Mouse (Mus musculus): ENCODE data around the gene Amd1. TPM values are rescaled to one million over a fixed set of nuclear protein-coding genes. Genes with fewer than 3 reads are reported as not detected.

Gene Amd1
- total RNA-seq, 2 experiments from 2014 or later = 48.8 to 53.7 TPM

DNA sequence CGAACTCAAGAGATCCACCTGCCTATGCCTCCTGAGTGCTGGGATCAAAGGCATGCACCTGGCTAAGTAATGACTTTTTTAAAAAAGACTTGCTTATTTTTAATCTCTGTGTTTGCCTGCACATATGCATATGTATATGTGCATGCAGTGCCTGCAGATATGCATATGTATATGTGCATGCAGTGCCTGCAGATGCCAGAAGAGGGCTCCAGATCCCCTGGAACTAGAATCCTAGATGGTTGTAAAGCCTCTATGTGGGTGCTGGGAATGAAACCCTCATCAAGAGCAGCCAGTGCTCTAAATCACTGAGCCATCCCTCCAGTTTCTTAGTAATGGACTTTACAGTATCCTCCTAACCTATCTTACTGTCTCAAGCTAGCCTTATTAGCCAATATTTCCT lies 4.0 kb upstream of the Amd1 start:
- no peak for DNase-seq (ENCODE audit: low spot score in 2 of 2)

DNA sequence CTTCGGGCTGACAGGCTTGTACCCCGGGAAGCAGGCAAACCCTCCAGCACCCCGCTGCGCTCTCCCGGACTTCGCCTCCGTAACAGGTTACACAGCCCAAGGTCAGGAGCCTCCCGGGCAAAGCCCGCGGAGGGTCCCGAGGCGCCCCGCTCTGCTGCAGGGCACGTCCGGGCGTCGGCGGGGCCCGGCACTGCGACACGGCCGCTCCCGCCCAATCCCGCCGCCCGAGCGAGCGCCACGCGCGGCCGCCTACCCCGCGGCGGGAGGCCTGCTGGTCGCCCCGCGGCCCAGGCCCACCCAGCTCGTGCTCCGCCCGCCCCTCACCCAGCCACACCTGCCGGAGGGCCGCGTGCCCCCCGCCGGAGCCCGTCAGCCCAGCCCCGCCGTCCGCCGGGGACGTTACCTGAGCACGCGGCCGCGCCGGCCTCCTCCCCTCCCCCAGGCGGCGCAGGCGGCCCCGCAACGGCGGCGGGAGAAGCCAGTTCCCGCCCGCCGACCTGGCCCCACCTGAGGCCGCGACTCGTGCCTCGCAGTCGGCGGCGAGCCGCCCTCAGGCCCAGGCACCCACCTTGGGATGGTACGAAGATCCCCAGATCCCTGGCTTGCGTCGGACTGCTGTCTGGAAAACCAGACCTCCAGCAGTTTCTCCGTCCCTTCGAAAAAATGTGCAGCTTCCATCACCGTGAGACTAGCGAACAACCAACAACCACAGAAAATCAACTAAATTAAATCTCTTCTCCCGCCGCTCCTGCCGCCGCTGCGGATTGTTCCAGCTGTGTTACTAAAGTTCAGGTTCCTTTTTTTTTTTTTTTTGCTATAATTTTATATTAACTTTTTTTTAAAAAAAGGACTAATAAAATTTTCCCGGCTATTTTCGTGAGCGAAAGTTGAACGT lies 558 bp downstream of the Amd1 start:
- peak in 1 of 2 experiments; percentile 40 for DNase-seq (ENCODE audit: low spot score in 2 of 2)

DNA sequence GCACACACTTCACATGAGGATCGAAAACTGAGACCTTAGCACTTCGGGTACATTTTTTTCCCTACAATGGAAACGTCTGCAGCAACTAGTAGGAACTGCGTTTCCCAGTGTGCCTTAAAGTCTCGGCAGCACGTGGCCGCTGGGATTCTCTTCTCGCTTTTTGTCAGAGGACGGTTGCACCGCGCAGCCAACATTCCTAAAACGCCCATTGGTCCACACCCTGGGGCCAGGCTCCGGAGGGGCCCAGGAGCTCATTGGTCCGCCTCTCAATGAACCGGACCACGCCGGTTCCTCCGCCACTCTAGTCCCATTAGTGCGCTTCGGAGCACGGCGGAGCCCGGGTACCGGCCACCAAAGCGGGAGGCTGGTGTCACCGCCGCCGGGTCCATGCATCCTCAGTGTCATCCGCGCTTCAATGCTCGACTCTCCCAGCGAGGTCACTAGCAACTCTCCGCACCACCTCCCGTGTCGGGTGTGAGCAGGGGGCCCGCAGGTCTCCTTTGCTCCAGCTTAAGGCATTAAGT lies 1.3 kb downstream of the Amd1 start:
- peak; percentile 84 to 90 for DNase-seq (ENCODE audit: low spot score in 2 of 2)

DNA sequence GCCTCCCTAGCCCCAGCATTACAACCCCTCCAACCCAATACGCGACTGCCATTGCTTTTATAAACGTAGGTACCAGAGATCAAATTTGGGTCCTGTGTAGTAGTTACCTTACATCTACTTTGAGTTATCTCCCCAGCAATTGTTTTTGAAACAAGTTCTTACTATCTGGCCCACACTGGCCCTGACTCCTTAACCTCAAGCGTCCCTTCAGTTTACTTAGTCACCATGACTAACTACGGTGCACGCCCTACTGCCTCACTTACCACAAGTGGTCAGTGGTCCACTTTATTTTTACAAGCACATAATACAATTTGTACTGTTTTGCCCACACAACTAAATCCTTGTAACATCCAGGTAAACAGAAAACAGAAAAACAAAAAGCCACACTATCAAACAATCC lies 9.3 kb downstream of the Amd1 start:
- no peak for DNase-seq (ENCODE audit: low spot score in 2 of 2)

DNA sequence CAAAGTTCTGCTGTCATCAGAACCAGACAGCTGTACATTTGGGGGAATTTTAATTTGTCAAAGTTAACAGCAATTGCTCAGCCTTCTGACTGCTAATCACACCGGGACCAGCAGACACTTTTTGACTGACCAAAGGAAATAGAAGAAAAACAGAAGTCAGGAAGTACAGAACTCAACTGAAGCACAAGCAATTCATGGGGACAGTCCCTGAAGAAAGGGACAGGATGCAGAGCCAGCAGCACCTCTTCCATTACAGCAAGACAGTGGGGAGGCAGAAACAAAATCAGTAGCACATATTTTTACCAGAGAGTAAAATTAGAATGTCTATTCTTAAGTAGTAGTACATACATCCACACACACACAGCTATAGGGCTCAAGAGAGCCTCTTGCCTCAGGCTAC lies 15.2 kb downstream of the Amd1 start:
- no peak for DNase-seq (ENCODE audit: low spot score in 2 of 2)

DNA sequence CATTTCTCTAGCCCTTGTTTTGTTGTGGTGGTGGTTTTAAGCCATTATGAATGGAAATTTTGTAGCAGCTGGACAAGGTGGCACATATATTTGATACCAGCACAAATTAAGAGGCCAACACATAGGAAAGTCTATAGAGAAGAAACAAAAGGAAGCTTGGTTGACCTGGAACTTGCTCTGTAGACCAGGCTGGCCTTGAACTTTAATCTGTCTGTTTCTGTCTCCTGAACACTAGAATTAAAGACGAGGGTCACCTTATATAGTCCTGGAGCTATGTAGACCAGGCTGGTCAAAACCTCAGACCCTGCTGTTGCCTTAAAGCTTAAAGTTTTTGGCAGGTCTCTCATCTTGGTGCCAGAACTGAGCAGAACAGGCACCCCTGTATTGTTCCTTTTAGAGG lies 16.4 kb downstream of the Amd1 start:
- DNase-seq (ENCODE audit: low spot score in 2 of 2) = no peak

DNA sequence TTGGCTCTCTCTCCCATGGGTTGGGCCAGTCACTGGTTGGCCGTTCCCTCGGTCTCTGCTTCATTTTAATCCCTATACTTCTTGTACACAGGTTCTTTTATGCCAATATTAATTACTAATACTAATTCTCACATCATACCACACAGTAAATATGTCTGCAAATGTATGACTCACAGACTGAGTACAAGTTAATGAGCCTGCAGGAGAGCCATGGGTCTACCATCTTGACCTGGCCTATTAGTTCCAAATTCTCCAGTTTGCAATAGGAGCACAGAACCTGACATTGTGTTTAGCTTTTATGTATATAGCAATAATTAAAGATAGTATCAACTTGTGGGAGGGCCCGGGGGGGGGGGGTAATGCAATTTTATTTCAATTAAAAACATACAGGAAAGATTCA lies 17.0 kb downstream of the Amd1 start:
- DNase-seq (ENCODE audit: low spot score in 2 of 2) = no peak

DNA sequence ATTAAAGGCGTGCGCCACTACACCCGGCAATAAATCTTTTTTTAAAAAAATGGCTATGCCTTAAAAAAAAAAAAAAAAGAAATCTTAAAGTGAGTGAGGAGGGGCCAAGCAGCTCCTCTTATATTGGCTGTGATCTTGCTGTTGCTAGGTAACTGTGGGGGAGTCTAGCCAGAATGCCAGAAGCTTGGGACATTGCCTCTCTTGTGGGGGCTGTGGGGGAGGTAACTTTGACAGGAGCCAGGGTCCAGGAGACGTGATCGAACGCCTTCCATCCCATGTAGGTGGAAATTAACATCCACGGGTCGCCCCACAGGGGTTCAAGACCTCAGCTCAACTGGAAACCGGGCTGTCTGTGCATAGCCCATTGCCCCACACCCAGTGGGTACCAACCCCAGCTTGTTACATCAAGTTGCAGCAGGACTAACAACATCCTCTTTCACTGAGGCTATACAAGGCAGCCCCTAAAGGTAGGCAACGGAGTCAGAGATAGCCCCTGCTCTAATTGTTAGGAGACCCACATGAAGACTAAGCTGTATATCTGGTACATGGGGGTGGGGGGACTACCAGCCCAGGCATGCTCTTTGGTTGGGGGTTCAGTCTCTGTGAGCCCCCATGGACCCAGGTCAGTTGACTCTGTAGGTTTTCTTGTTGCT lies 17.7 kb downstream of the Amd1 start:
- peak; percentile 31 to 34 for DNase-seq (ENCODE audit: low spot score in 2 of 2)

DNA sequence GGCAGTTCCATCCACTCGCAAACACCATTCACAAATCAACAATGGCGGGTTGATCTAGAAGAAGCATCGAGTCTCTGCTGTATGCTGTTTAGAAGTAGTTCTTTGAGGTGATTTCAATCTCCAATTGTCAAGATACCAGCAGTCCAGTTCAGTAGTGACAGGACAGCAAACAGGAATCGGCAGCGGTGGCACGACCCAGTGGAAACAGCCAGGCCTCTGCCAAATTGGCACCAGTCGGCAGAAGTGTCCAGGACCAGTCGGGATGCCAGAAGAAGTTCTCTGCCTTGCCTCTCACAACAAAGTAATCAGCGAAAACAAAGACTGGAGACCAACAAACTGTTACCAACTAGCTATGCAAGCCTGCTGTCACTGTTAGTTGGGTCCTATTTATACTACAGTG lies 18.4 kb downstream of the Amd1 start:
- DNase-seq (ENCODE audit: low spot score in 2 of 2) = no peak

DNA sequence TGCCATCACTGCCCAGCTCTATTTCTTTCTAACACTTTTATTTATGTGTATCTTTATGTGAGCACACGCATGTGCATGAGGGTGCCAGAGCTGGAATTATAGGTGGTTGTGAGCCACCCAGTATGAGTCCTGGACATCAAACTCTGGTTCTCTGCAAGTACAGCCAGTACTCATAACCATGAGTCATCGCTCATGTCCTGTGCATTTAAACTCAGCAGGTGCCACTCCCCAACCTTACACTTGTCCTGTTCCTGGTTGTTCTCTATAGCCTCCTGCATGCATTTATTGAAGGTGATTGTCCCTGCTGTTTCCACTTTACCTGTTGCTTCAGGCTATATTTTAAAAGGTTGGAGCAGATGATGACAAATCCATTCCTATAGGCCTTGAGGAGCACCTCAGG lies 20.4 kb downstream of the Amd1 start:
- DNase-seq (ENCODE audit: low spot score in 2 of 2) = no peak

DNA sequence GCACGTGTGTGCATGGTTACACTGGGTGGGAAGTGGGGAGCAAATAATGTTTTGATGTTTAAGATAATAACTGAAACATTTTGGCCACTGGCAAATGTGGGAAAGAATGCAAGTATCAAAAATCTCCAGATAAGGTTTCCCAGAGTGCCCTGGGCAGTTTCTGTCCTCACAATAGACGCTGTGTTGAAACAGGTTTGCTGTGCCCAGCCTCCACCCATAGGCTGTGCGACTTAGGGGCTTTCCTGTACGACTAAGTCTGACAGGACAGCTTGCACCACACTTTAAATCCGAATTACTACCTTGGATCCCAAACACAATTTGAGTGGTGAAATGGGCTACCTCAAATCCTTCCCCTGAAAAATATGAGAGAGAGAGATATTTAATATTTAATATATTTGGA lies 23.7 kb downstream of the Amd1 start:
- DNase-seq (ENCODE audit: low spot score in 2 of 2) = no peak

DNA sequence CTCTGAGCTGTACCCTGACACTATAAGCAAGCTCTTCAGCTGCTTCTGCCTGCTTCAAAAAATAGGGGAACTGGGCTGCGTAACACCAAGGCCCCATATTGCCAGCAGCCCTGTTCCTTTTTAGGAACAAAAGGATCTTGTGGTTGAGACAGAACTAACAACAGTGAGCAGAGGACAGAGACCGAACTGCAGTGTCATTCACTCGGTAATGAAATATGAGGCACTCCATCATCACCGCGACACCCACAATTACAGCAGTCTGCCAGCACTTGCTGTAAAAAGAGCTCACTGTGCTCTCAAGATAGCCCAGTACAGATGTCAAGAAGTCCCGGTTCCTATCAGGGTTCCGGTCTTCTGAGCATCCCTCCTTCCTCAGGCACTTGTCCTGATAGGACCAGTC lies 26.0 kb downstream of the Amd1 start:
- no peak for DNase-seq (ENCODE audit: low spot score in 2 of 2)

DNA sequence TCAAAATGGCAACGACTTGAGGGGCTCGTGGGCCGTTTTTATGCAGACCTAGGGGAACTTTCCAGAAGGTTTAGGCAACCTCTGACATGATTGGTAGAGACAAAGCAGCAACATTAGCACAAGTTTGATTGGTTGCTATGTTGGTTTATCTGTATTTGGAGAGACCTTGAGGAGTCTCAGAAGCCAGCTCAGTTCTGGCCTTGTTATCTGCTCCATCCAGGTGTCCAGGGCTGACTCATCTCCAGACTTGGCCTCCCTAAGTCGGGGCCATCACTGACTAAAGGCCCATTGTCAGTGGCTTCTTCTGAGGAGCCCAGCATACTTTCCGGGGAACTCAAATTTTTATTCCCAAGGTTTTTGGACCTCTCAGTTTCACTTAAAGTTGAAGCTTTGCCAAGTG lies 28.0 kb downstream of the Amd1 start:
- no peak for DNase-seq (ENCODE audit: low spot score in 2 of 2)

DNA sequence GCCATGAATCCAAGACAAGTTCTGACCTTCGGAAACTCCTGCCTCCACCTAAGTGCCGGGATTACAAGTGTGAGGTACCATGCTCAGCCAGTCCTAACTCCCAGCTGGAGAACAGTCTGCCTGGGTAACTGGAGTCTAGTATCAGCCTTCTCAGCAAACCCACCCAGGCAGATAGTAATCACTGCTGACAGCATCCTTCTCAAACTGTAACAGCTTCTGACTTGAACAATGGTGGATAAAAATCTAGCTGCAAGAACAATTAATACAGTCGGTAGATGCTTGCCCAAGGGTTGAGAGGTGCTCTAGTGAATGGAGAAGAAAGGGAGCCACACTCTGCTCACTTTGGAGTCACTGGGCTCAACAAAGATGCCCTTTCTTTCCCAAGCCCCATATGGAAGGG lies 30.8 kb downstream of the Amd1 start:
- DNase-seq (ENCODE audit: low spot score in 2 of 2) = no peak

DNA sequence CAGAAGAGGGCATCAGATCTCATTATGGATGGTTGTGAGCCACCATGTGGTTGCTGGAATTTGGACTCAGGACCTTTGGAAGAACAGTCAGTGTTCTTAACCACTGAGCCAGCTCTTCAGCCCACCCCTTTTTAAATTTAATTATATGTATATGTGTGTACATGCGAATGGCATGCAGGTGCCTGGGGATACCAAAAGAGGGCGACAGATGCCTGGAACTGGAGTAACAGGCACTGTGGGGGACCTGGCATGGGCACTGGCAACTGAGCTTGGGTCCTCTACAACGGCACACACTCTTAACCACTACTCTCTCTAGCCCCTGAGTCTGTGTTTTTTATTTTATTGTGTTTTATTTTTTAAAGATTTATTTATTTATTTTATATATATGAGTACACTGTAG lies 37.1 kb downstream of the Amd1 start:
- no peak for DNase-seq (ENCODE audit: low spot score in 2 of 2)

DNA sequence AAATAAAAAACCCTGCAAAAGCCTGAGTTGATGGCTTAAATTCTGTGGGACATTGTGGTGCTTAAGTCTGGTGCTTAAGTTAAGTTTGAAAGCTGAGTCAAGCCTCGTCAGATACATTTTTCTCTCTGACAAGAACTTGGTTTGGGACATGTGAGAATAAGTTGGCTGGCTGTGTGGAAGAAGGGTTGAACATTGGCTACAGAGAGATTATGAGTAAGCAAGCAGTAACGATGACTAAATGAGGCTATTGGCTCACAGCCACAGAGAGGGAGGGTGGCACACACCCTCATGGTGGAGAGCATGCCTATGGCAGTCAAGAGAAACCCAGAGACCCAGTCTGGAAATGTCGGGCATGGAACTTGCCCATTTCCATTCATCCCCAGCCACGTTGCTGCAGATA lies 38.3 kb downstream of the Amd1 start:
- DNase-seq (ENCODE audit: low spot score in 2 of 2) = no peak

DNA sequence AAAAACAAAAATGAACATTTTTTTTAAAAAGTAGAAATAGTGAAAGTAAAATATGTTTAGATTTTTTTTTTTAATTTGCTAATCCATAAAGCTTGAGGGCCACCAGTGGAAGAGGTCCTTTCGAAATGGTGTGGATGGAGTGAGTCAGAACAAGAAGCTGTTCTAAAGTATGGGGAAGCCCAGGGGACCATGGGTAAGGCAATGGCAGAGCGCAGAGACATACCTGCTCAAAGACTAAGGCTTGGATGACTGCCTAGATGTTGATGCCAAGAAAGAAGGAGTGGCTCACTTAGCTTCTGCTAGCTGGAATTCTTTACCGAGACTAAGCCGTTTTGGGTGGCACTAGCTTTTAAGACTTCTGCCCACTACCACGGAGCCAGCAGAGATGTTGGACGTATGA lies 39.8 kb downstream of the Amd1 start:
- DNase-seq (ENCODE audit: low spot score in 2 of 2) = no peak

DNA sequence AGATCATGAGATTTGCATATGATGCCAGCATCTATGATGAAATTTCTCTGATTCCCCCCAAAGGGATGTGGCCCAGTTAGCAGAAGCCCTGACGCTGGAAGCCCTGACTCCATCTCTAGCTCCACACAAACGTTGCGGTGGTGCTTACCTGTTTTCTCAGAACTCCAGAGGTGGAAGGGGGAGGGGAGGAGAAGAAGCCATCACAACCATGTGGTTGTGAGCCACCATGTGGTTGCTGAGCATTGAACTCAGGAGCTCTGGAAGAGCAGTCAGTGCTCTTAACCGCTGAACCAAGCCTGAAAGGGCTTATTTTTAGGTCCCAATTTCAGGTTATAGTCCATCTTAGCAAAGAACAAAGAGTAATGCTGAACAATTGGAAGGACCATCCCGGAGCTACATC lies 41.7 kb downstream of the Amd1 start:
- DNase-seq (ENCODE audit: low spot score in 2 of 2) = no peak

DNA sequence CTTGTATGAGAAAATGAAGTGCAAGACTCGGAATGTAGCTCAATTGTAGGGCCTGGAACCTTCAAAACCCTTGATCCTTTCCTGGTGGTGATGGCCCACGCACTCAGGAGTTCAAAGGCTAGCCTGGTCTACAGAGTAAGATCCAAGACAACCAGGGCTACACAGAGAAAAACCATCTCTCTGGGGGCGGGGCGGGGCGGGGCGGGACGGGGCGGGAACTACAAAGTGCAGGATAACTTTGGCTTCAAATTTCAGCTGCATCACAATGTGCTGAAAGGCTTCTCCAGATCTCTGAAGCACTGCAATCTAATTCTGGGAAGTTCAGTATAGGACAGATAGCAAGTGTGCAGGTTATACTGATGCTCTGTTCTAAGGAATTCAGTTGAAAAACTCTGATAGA lies 42.4 kb downstream of the Amd1 start:
- DNase-seq (ENCODE audit: low spot score in 2 of 2) = no peak

DNA sequence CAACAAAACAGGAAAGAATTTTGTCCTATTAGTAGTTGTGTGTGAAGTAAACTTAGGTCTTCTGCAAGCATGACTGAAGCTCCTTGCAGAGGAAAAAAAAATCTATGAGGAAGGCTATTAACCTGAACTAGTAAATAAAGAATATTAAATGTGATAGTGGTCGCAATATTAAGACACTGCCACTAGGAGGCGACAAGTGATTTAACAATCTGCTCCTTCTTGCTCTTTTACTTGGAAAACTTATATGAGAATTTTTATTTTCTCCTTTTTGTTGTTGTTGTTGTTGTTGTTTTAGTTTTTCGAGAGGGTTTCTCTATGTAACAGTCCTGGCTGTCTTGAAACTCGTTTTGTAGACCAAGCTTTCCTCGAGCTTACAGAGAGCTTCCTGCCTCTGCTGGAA lies 43.0 kb downstream of the Amd1 start:
- DNase-seq (ENCODE audit: low spot score in 2 of 2) = peak in 1 of 2 experiments; percentile 67

DNA sequence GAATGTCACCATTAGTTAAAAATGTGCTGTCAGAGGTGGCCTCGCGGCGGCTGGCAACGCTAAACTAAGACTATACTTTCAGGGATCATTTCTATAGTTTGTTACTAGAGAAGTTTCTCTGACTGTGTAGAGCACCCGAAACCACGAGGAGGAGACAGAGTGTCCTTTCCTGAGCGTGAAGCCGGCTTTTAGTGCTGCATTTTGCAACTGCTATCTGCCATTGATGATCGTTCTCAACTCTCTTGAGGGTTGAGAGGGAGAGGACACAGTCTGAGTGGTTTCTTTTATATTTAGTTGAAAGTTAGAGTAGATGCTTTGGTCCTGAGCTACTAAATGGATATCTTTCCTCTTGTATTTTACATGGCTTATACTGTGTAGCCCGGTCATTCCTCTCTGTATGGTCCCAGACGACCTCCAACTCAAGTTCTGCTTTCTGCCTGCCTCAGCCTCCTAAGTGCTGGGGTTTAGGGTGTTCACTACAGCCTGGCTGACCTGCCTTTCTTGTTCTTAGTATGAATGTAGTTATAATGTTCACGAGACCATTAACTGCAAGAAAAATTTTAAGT lies 43.5 kb downstream of the Amd1 start:
- peak; percentile 32 to 68 for DNase-seq (ENCODE audit: low spot score in 2 of 2)

Measured in layer of hippocampus, postnatal 14 days (tissue).